Mouse (Mus musculus) layer of hippocampus, adult 11-12 months (tissue): ENCODE measurements at regions not wholly inside any gene's neighbourhood (a gene's known extent, or its start where the extent isn't known, plus 50 kb on each side); places are given as distances from the start of the nearest gene placed in this dataset.
A peak's percentile ranks its signal among the peaks of the same experiment; 100 is the strongest.

Source experiments
- DNase-seq: peaks from one replicate; pipeline ENCODE4 v3.0.0; 2022; ENCODE audit warnings: low spot score

GRCm38 (mm10) chr12:106872966-106873730 is 615.3 kb upstream of the 3110018I06Rik start:
- DNase-seq = peak; percentile 15

- no peak for DNase-seq
These were observed 598.1 kb upstream of the 3110018I06Rik start for GRCm38 (mm10) chr12:106890319-106890718.

- no peak for DNase-seq
These were observed 594.4 kb upstream of the 3110018I06Rik start for GRCm38 (mm10) chr12:106894061-106894460.

- no peak for DNase-seq
These were observed 584.2 kb upstream of the 3110018I06Rik start for GRCm38 (mm10) chr12:106904202-106904601.

GRCm38 (mm10) chr12:106912782-106913181 is 575.6 kb upstream of the 3110018I06Rik start:
- DNase-seq = no peak

- no peak for DNase-seq
These were observed 565.9 kb upstream of the 3110018I06Rik start for GRCm38 (mm10) chr12:106922571-106922991.

- no peak for DNase-seq
These were observed 560.0 kb upstream of the 3110018I06Rik start for GRCm38 (mm10) chr12:106928389-106928788.

GRCm38 (mm10) chr12:106929161-106929560 is 559.3 kb upstream of the 3110018I06Rik start:
- no peak for DNase-seq

GRCm38 (mm10) chr12:106931591-106931990 is 556.8 kb upstream of the 3110018I06Rik start:
- DNase-seq = no peak

GRCm38 (mm10) chr12:106939381-106939780 is 549.1 kb upstream of the 3110018I06Rik start:
- peak; percentile 41 for DNase-seq

- DNase-seq = no peak
These were observed 544.6 kb upstream of the 3110018I06Rik start for GRCm38 (mm10) chr12:106943874-106944273.

- DNase-seq = no peak
These were observed 535.8 kb upstream of the 3110018I06Rik start for GRCm38 (mm10) chr12:106952621-106953020.

- DNase-seq = peak; percentile 72
These were observed 532.7 kb upstream of the 3110018I06Rik start for GRCm38 (mm10) chr12:106955778-106956177.

GRCm38 (mm10) chr12:106956266-106956665 is 532.2 kb upstream of the 3110018I06Rik start:
- no peak for DNase-seq

GRCm38 (mm10) chr12:106961991-106962390 is 526.4 kb upstream of the 3110018I06Rik start:
- DNase-seq = no peak

GRCm38 (mm10) chr12:106963762-106964161 is 524.7 kb upstream of the 3110018I06Rik start:
- no peak for DNase-seq

GRCm38 (mm10) chr12:106969873-106970272 is 518.6 kb upstream of the 3110018I06Rik start:
- DNase-seq = no peak

GRCm38 (mm10) chr12:106992421-106992820 is 496.0 kb upstream of the 3110018I06Rik start:
- DNase-seq = no peak

GRCm38 (mm10) chr12:106993011-106993410 is 495.4 kb upstream of the 3110018I06Rik start:
- no peak for DNase-seq

- DNase-seq = peak; percentile 37
These were observed 477.2 kb upstream of the 3110018I06Rik start for GRCm38 (mm10) chr12:107010995-107011786.

- DNase-seq = no peak
These were observed 471.6 kb upstream of the 3110018I06Rik start for GRCm38 (mm10) chr12:107016801-107017200.

- no peak for DNase-seq
These were observed 466.6 kb upstream of the 3110018I06Rik start for GRCm38 (mm10) chr12:107021806-107022205.

GRCm38 (mm10) chr12:107026821-107027220 is 461.6 kb upstream of the 3110018I06Rik start:
- no peak for DNase-seq
